Mouse (Mus musculus) MEL (cell line): ENCODE measurements around the gene Uchl3.

Experiments
- CHD2 ChIP-seq: IDR thresholded peaks from 2 replicates; pipeline ENCODE4 v1.6.1; 2011; ENCODE audit warnings: low read length, improper control_type of control experiment
- CTCF ChIP-seq, 3 experiments: IDR thresholded peaks in 2 of 3; conservative IDR thresholded peaks in 1 of 3; 2 replicates each; pipeline ENCODE4 v1.5.1; 2011 to 2012; ENCODE audit warnings: low read length in 3 of 3, low read depth in 2 of 3, mild to moderate bottlenecking in 2 of 3, improper control_type of control experiment in 1 of 3, inconsistent platforms in 1 of 3, mixed read lengths in 1 of 3, moderate library complexity in 1 of 3; ENCODE audit not compliant: control insufficient read depth in 1 of 3, insufficient read depth in 1 of 3, poor library complexity in 1 of 3, severe bottlenecking in 1 of 3
- GABPA ChIP-seq: IDR thresholded peaks from 2 replicates; pipeline ENCODE4 v1.6.1; 2012; ENCODE audit warnings: low read depth, mild to moderate bottlenecking, inconsistent platforms, low read length, improper control_type of control experiment, moderate library complexity
- GATA1 ChIP-seq: IDR thresholded peaks from 2 replicates; pipeline ENCODE4 v1.6.1; 2011; ENCODE audit warnings: low read depth, low read length, improper control_type of control experiment
- MAZ ChIP-seq: IDR thresholded peaks from 2 replicates; pipeline ENCODE4 v1.6.1; 2012; ENCODE audit warnings: low read depth, mild to moderate bottlenecking, inconsistent platforms, low read length, improper control_type of control experiment
- MXI1 ChIP-seq: IDR thresholded peaks from 2 replicates; pipeline ENCODE4 v1.6.1; 2011; ENCODE audit warnings: mild to moderate bottlenecking, low read depth, low read length, improper control_type of control experiment
- POLR2A ChIP-seq, 2 experiments: IDR thresholded peaks; 2 replicates each; pipeline ENCODE4 v1.6.1; 2011 to 2012; ENCODE audit warnings: low read length in 2 of 2, mild to moderate bottlenecking in 2 of 2, control low read depth in 1 of 2, improper control_type of control experiment in 1 of 2, low read depth in 1 of 2, moderate library complexity in 1 of 2; ENCODE audit not compliant: control insufficient read depth in 1 of 2, insufficient read depth in 1 of 2, poor library complexity in 1 of 2
- RAD21 ChIP-seq: IDR thresholded peaks from 2 replicates; pipeline ENCODE4 v1.6.1; 2011; ENCODE audit warnings: mild to moderate bottlenecking, low read depth, low read length, improper control_type of control experiment
- RCOR1 ChIP-seq: IDR thresholded peaks from 2 replicates; pipeline ENCODE4 v1.6.1; 2012; ENCODE audit warnings: low read depth, mild to moderate bottlenecking, inconsistent platforms, low read length, improper control_type of control experiment
- TBP ChIP-seq: IDR thresholded peaks from 2 replicates; pipeline ENCODE4 v1.8.0; 2011; ENCODE audit warnings: low read depth, low read length, improper control_type of control experiment
- USF1 ChIP-seq: IDR thresholded peaks from 2 replicates; pipeline ENCODE4 v1.6.1; 2014; ENCODE audit warnings: low read depth, mild to moderate bottlenecking, inconsistent platforms, low read length, improper control_type of control experiment, moderate library complexity
- ZC3H11A ChIP-seq: IDR thresholded peaks from 2 replicates; pipeline ENCODE4 v1.6.1; 2012; ENCODE audit warnings: low read depth, mild to moderate bottlenecking, inconsistent platforms, low read length, improper control_type of control experiment
- ZKSCAN1 ChIP-seq: IDR thresholded peaks from 2 replicates; pipeline ENCODE4 v1.6.1; 2012; ENCODE audit warnings: low read depth, mild to moderate bottlenecking, inconsistent platforms, low read length, improper control_type of control experiment, moderate library complexity

DNA sequence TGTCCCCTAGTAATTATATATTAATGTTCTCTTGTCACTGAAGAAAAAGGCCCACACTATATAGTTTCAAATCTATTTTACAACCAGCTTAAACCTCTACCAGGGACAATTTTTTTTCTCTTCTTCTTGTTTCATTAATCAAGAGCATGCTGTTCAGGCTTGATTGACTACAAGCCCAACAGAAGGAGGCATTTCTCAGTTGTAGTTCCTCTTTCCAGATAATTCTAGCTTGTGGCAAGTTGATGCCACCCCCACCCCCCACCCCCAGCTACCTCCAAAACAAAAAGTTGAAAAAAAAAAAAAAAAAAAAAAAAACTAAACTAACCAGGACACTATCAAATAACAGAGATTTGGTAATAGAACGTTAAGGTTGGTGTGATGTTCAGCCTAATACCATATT lies 18.5 kb downstream of the Uchl3 start:
- TF ChIP-seq CHD2 (no peak), ZC3H11A (no peak), POLR2A (IDR thresholded peaks at IDR 0.05; ENCODE audit: control insufficient read depth in 1 of 2, insufficient read depth in 1 of 2, low read depth in 1 of 2, low read length in 2 of 2, poor library complexity in 1 of 2) (no peak), ZKSCAN1 (no peak), GABPA (no peak), GATA1 (no peak), CTCF (IDR thresholded peaks at IDR 0.05 in 2 of 3, conservative IDR thresholded peaks at IDR 0.05 in 1 of 3; ENCODE audit: control insufficient read depth in 1 of 3, insufficient read depth in 1 of 3, low read depth in 2 of 3, low read length in 3 of 3, poor library complexity in 1 of 3, severe bottlenecking in 1 of 3) (no peak), TBP (no peak), MXI1 (no peak), MAZ (no peak), RCOR1 (no peak), RAD21 (no peak), USF1 (no peak)
